Mouse (Mus musculus) retina, adult 2 months (tissue): ENCODE results near the gene Phf21a.

Source experiments
- DNase-seq: peaks from one replicate; pipeline ENCODE4 v3.0.0-alpha.2; 2012; ENCODE audit warnings: low read depth, low spot score

Phf21a gene

GRCm38 (mm10) chr2:92182146-92182756, 89.3 kb downstream of the Phf21a start:
- DNase-seq: no peak

- DNase-seq: peak; percentile 72
These were observed 90.1 kb downstream of the Phf21a start for GRCm38 (mm10) chr2:92182981-92183501.

GRCm38 (mm10) chr2:92183613-92184076, 90.7 kb downstream of the Phf21a start:
- DNase-seq: peak; percentile 80

- DNase-seq: no peak
These were observed 91.4 kb downstream of the Phf21a start for GRCm38 (mm10) chr2:92184077-92184921.

GRCm38 (mm10) chr2:92185062-92185765, 92.3 kb downstream of the Phf21a start:
- DNase-seq: no peak

GRCm38 (mm10) chr2:92185766-92186450, 93.0 kb downstream of the Phf21a start:
- DNase-seq: no peak

- DNase-seq: no peak
These were observed 94.1 kb downstream of the Phf21a start for GRCm38 (mm10) chr2:92187061-92187460.

- no peak for DNase-seq
These were observed 95.8 kb downstream of the Phf21a start for GRCm38 (mm10) chr2:92188744-92189143.

- DNase-seq: no peak
These were observed 98.0 kb downstream of the Phf21a start for GRCm38 (mm10) chr2:92190960-92191359.

- DNase-seq: no peak
These were observed 99.1 kb downstream of the Phf21a start for GRCm38 (mm10) chr2:92191826-92192581.

GRCm38 (mm10) chr2:92198126-92198525, 105.2 kb downstream of the Phf21a start:
- no peak for DNase-seq

- DNase-seq: no peak
These were observed 105.8 kb downstream of the Phf21a start for GRCm38 (mm10) chr2:92198747-92199146.

- no peak for DNase-seq
These were observed 106.8 kb downstream of the Phf21a start for GRCm38 (mm10) chr2:92199562-92200286.

- DNase-seq: no peak
These were observed 109.6 kb downstream of the Phf21a start for GRCm38 (mm10) chr2:92202319-92203040.

- DNase-seq: no peak
These were observed 112.2 kb downstream of the Phf21a start for GRCm38 (mm10) chr2:92205010-92205639.

- DNase-seq: no peak
These were observed 117.5 kb downstream of the Phf21a start for GRCm38 (mm10) chr2:92210409-92210808.

GRCm38 (mm10) chr2:92221431-92221830, 128.5 kb downstream of the Phf21a start:
- DNase-seq: no peak

- DNase-seq: no peak
These were observed 132.7 kb downstream of the Phf21a start for GRCm38 (mm10) chr2:92225592-92225991.

GRCm38 (mm10) chr2:92229973-92230372, 137.1 kb downstream of the Phf21a start:
- no peak for DNase-seq
